Mouse (Mus musculus) ES-Bruce4 (cell line): ENCODE results near the gene Cebpb.

Experiments used
- CTCF ChIP-seq: IDR thresholded peaks from one replicate; pipeline ENCODE4 v1.8.1; 2011; ENCODE audit warnings: low read depth, low read length
- EP300 ChIP-seq: IDR thresholded peaks from 2 replicates; pipeline ENCODE4 v1.6.1; 2011; ENCODE audit warnings: low read depth, low read length; ENCODE audit not compliant: insufficient read depth
- POLR2A ChIP-seq: IDR thresholded peaks from one replicate; pipeline ENCODE4 v1.8.1; 2011; ENCODE audit warnings: low read length; ENCODE audit not compliant: insufficient read depth

DNA sequence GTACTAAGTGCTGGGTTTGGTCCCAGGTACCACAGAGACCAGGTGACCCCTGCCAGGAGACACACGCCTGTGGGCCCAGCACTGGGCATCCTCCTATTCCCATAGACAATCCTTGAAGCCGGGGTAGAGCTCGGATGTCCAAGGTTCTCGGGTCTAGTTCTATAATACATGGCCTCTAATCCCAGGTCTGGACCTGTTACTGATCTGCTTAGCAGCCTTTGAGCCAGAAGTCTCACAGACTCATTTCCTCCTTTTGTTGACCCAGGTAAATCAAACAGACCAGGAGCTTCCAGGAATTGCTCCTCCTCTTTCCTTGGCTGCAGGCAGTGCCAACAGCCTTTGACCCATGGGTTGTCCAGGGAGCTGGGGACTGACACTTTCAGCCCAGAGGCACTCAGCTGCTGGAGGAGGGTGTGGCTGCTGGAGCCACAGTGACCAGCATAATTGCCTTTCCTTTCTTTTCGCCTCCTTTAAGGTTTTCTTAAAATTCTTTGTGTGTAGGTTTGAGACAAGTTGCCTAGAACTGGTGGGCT, 17.5 kb upstream of the Cebpb start:
- TF ChIP-seq CTCF: no peak
- no peak for TF ChIP-seq POLR2A
- no peak for TF ChIP-seq EP300
